Mouse (Mus musculus) limb, embryonic 14.5 days (tissue): Measurements from ENCODE around the gene Zfp423. TPM values are rescaled to one million over a fixed set of nuclear protein-coding genes. Genes with fewer than 3 reads are reported as not detected.

Source experiments
- ATAC-seq: fragments of 200-750 bp; cut with Nextera tagmentation; 2 replicates; pipeline ENCODE4 v1.8.0; 2017; ENCODE audit warnings: low read depth, moderate number of reproducible peaks, moderate TSS enrichment; ENCODE audit not compliant: low FRiP score
- DNase-seq: peaks from one replicate; pipeline ENCODE4 v3.0.0-alpha.2; 2015; ENCODE audit warnings: low spot score
- H3K27ac ChIP-seq: fragments of 300-500 bp; sonication (generic); replicated peaks from 2 replicates; pipeline ENCODE4 v1.5.1; 2014; ENCODE audit warnings: low read depth, mild to moderate bottlenecking, low read length, moderate library complexity, mixed read lengths
- H3K27me3 ChIP-seq: fragments of 300-500 bp; sonication (generic); 2 replicates; pipeline ENCODE4 v1.6.1; 2014; ENCODE audit warnings: low read length, mixed read lengths; ENCODE audit not compliant: control insufficient read depth, insufficient read depth
- H3K36me3 ChIP-seq: fragments of 300-500 bp; sonication (generic); 2 replicates; pipeline ENCODE4 v1.6.1; 2014; ENCODE audit warnings: mild to moderate bottlenecking, low read length, moderate library complexity, mixed read lengths; ENCODE audit not compliant: control insufficient read depth, insufficient read depth
- H3K4me1 ChIP-seq: fragments of 300-500 bp; sonication (generic); 2 replicates; pipeline ENCODE4 v1.6.1; 2014; ENCODE audit warnings: antibody characterized with exemption, low read length, mixed read lengths; ENCODE audit not compliant: control insufficient read depth, insufficient read depth
- H3K4me2 ChIP-seq: fragments of 300-500 bp; sonication (generic); replicated peaks from 2 replicates; pipeline ENCODE4 v1.6.1; 2014; ENCODE audit warnings: low read depth, mild to moderate bottlenecking, low read length, moderate library complexity; ENCODE audit not compliant: severe bottlenecking
- H3K4me3 ChIP-seq: fragments of 300-500 bp; sonication (generic); replicated peaks from 2 replicates; pipeline ENCODE4 v1.5.1; 2014; ENCODE audit warnings: low read length
- H3K9ac ChIP-seq: fragments of 300-500 bp; sonication (generic); 2 replicates; pipeline ENCODE4 v1.6.1; 2014; ENCODE audit warnings: mild to moderate bottlenecking, low read depth, low read length, moderate library complexity; ENCODE audit not compliant: severe bottlenecking
- H3K9me3 ChIP-seq: fragments of 300-500 bp; sonication (generic); 2 replicates; pipeline ENCODE4 v1.6.1; 2016; ENCODE audit warnings: low read length; ENCODE audit not compliant: control insufficient read depth
- POLR2A ChIP-seq: fragments of 200-500 bp; IDR thresholded peaks from 2 replicates; pipeline ENCODE4 v1.8.0; 2012; ENCODE audit warnings: inconsistent platforms, mild to moderate bottlenecking, moderate library complexity, borderline replicate concordance; ENCODE audit not compliant: insufficient read depth, insufficient read length; ENCODE audit errors: extremely low read depth
- WGBS: fragments of 180-500 bp; shearing (Covaris S2); extraction: QIAGEN DNeasy Blood & Tissue Kit; methylation state at CpG from one replicate; pipeline ENCODE4 v1.1.7; 2014; 5-methylcytosine and 5-hydroxymethylcytosine counted together
- polyA plus RNA-seq, 2 experiments: library from polyadenylated mRNA; depleted of rRNA in 1 of 2; stranded (reverse) in 1 of 2; unstranded in 1 of 2; fragments of >200 nt; fragmentation: Nextera tagmentation in 1 of 2; extraction: Ambion mirVana in 1 of 2; gene quantifications; 2 replicates each; pipeline versions ENCODE4 v1.2.1 to v1.2.3; 2012 to 2014

Gene Zfp423
- polyA plus RNA-seq, 2 experiments: 24.4 to 46.4 TPM

- Histone ChIP-seq H3K9me3 (no peaks in the 10 kb centered on the region), H3K4me1 (peaks cover 22% of the 10 kb centered on the region), H3K27me3 (no peaks in the 10 kb centered on the region), H3K4me2 (peak overlapping the region; percentile 59), H3K4me3 (peak overlapping the region; percentile 26), H3K9ac (peak overlapping the region; percentile 47), H3K27ac (peak overlapping the region; percentile 65), H3K36me3 (no peaks in the 10 kb centered on the region)
- no peak for TF ChIP-seq POLR2A
- WGBS: 4% methylated on average over 22 of the region's 24 CpGs
- 0 out of 2 replicates have a peak, but pooled peaks have one; percentile 34 for ATAC-seq
- DNase-seq: no peak
Observed at GRCm38 (mm10) chr8:87974759-87975465, 15.5 kb upstream of the Zfp423 start.

DNA sequence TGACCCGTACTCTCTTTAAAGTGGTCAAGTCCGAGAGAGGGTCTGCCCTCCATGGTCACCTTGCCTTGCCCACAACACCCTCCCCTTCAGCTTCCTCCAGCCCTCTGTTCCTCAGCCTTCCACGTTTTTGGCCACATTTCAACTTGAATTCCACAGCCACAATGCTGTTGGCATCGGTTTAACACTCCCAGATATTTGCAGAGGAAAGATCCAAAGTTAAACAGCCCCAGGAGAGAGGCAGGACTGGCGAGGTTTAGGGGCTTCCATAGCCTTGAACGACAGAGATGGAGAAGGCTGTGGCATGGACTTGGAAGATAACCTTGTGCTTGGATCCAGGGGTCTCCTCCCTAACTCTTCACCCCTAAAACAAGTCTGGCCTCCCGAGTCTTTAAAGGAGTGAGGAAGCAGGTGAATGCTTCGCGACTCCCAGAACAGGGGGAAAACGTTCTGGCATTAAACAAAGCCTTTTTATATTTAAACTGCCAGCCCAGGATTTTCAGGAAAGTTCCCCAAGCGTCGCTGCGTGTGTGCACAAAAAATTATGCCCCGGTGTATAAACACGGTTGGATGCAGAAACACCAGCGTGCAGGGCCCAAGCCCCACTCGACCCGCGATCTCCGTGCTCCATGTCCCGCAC lies 14.8 kb upstream of the Zfp423 start:
- TF ChIP-seq POLR2A: no peak
- no peak for ATAC-seq
- H3K4me2 ChIP-seq: peak overlapping the region; percentile 59
- H3K4me3 ChIP-seq: peak overlapping the region; percentile 26
- DNase-seq: no peak
- no peaks in the 10 kb centered on the region for H3K9me3 ChIP-seq
- no peaks in the 10 kb centered on the region for H3K36me3 ChIP-seq
- H3K4me1 ChIP-seq: peaks cover 22% of the 10 kb centered on the region
- H3K27ac ChIP-seq: peak overlapping the region; percentile 65
- H3K9ac ChIP-seq: peak overlapping the region; percentile 47
- H3K27me3 ChIP-seq: no peaks in the 10 kb centered on the region
- 4% methylated on average over 21 of the region's 21 CpGs for WGBS

DNA sequence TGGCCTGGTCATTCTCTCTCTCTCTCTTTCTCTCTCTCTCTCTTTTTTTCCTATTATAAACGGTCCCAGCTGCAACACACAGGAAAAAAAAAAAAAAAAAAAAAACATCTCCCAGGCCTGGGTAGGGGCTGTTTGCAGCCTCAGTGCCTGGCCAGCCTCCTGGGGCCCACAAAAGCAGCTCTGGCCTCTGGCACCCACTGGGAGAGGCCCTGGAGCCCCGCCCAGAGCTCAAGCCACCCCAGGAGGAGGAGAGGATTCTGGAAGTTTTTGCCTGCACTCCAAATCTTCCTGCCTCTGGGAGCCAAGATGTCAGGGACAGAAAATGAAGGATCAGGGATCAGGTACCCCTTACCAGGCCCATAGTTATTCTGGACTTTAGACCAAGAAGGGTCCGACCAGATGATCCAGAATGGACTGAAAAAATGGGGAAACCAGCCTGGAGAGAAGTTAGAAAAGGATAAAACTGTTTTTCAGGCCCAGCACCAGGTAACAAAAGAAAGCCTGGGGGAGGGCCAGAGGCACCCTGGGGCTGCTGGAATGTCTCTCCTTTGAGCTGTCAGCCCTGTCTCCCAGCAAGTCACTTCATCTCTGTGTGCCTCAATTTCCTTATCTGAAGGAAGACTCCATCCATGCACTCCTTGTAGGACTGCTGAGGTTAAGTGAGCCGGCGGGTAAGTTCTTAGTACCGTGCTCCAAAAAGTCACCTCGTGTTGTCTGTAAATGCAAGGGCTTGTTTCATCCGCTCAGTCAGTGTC lies 8.6 kb upstream of the Zfp423 start:
- TF ChIP-seq POLR2A: no peak
- DNase-seq (no peak), ATAC-seq (no peak)
- WGBS: 49% methylated on average over 8 of the region's 8 CpGs
- Histone ChIP-seq H3K9me3 (no peaks in the 10 kb centered on the region), H3K4me1 (peaks cover 14% of the 10 kb centered on the region), H3K4me2 (no peak overlapping the region), H3K27me3 (no peaks in the 10 kb centered on the region), H3K4me3 (no peak overlapping the region), H3K36me3 (no peaks in the 10 kb centered on the region), H3K9ac (no peak overlapping the region), H3K27ac (peak overlapping the region; percentile 43; the same call in 1 of the 2 replicates)

GRCm38 (mm10) chr8:87967057-87967820 lies 7.8 kb upstream of the Zfp423 start:
- 22% methylated on average over 2 of the region's 2 CpGs for WGBS
- ATAC-seq: no peak

More at GRCm38 (mm10) chr8:87967057-87967820, 7.8 kb upstream of the Zfp423 start:
- H3K4me3 ChIP-seq: no peak overlapping the region
- no peak for TF ChIP-seq POLR2A
- H3K9me3 ChIP-seq: no peaks in the 10 kb centered on the region
- H3K4me2 ChIP-seq: no peak overlapping the region
- H3K4me1 ChIP-seq: peaks cover 22% of the 10 kb centered on the region
- H3K27me3 ChIP-seq: 0 out of 2 replicates have a peak, but pooled peaks cover 2% of the 10 kb centered on the region
- no peak overlapping the region for H3K9ac ChIP-seq
- H3K36me3 ChIP-seq: no peaks in the 10 kb centered on the region
- no peak for DNase-seq
- peak overlapping the region; percentile 73 for H3K27ac ChIP-seq
